Mouse (Mus musculus): ENCODE results near the gene Thbs4. TPM values are rescaled to one million over a fixed set of nuclear protein-coding genes. Genes with fewer than 3 reads are reported as not detected.

Gene Thbs4
- polyA plus RNA-seq, 1 experiment from 2014 or later = 4.8 TPM

DNA sequence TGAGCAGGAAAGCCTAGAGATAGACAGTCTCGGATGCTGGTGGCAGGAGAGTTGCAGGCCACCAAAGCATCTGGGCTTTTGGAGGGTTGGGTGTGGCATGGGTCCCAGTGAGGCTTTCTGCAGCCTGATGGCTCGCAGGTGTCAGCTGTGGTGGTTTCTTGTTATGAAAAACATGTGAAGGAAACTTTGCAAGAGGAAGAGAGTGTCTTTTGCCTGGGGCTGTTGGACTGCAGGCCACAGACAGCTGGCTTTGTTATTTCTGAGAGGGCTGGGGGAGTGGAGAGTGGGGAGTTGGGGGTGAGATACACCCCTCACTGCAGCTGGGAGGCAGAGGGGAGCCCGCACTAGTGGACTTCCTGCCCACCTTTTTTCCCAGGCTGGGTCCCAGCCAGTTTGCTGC lies 55.8 kb downstream of the Thbs4 start:
- H3K27ac ChIP-seq (ENCODE audit: low read length) = no peak overlapping the region
- H3K36me3 ChIP-seq (ENCODE audit: control insufficient read depth, insufficient read depth, low read length) = no peaks in the 10 kb centered on the region
- no peaks in the 10 kb centered on the region for H3K9me3 ChIP-seq (ENCODE audit: control insufficient read depth, low read depth, low read length)
- no peak overlapping the region for H3K4me2 ChIP-seq (replicated peaks; ENCODE audit: low read depth, low read length)
- H3K27me3 ChIP-seq (ENCODE audit: control insufficient read depth, insufficient read depth, low read length) = no peaks in the 10 kb centered on the region
- 63% methylated on average over 3 of the region's 3 CpGs for WGBS
- H3K4me3 ChIP-seq (ENCODE audit: low read depth, low read length) = no peak overlapping the region
- no peak for ATAC-seq (ENCODE audit: insufficient number of reproducible peaks, insufficient read depth, low FRiP score, low read depth)
- no peaks in the 10 kb centered on the region for H3K4me1 ChIP-seq (ENCODE audit: control insufficient read depth, insufficient read depth, low read length)
- H3K9ac ChIP-seq (replicated peaks; ENCODE audit: low read depth, low read length) = no peak overlapping the region

DNA sequence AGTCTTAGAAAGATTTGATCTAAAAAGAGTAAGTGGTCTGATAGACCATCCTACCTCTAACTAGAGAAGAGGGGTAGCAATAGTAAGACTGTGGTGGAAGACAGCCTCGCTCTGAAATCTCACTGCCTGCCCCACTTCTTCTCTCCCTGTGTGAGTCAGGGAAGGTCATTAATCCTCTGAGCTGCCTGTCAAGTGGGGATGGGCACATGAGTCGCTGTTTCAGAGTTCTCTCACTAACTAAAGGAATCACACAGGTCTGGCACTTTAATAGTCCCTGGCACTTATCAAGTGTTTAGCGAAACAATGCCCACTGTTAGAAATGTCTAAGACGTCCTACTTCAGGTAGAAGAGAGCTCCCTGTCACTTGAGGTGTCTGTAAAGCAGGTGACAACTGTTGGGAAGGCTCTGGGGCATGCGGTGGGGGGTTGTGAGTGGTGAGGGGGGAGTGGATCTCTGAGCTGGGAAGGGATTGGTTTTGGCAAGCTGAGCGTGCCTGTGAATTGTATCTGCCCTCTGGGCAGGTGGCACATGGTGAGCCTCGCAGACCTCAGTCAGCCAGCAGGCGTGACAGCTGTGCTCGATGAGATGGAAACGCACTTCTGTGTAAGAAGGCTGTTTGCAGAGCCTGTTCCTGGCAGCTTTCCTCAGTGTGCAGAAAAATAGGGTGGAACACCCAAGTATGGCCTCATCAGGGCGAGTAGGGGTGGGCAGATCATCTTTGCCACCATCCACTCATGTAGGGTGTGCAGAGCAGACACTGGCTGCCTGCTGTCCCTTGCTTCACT lies 57.9 kb downstream of the Thbs4 start:
- Histone ChIP-seq H3K4me2 (replicated peaks; ENCODE audit: low read depth, low read length) (no peak overlapping the region), H3K9ac (replicated peaks; ENCODE audit: low read depth, low read length) (no peak overlapping the region), H3K4me1 (ENCODE audit: control insufficient read depth, insufficient read depth, low read length) (no peaks in the 10 kb centered on the region), H3K27me3 (ENCODE audit: control insufficient read depth, insufficient read depth, low read length) (no peaks in the 10 kb centered on the region), H3K36me3 (ENCODE audit: control insufficient read depth, insufficient read depth, low read length) (no peaks in the 10 kb centered on the region), H3K4me3 (ENCODE audit: low read depth, low read length) (no peak overlapping the region), H3K9me3 (ENCODE audit: control insufficient read depth, low read depth, low read length) (no peaks in the 10 kb centered on the region), H3K27ac (ENCODE audit: low read length) (no peak overlapping the region)
- 62% methylated on average over 11 of the region's 11 CpGs for WGBS
- ATAC-seq (ENCODE audit: insufficient number of reproducible peaks, insufficient read depth, low FRiP score, low read depth) = no peak

DNA sequence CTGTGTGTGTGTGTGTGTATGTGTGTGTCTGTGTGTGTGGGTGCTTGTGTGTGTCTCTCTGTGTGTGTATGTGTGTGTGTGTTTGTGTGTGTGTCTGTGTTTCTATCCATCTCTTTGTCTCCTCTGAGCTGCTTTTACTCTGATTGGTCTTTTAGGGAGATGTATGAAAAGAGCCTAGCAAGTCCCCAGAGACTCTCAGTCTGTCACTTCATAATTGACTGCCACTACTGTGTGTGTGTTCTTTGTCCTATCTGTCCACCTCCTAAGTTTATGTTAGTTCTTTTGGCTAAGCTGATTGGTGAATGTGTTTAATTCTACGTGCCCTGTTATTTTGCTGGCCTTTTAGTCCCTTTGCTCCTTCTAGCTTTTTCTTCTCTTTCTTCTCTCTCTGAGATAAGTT lies 58.9 kb downstream of the Thbs4 start:
- Histone ChIP-seq H3K4me3 (ENCODE audit: low read depth, low read length) (no peak overlapping the region), H3K36me3 (ENCODE audit: control insufficient read depth, insufficient read depth, low read length) (no peaks in the 10 kb centered on the region), H3K9me3 (ENCODE audit: control insufficient read depth, low read depth, low read length) (no peaks in the 10 kb centered on the region), H3K27ac (ENCODE audit: low read length) (no peak overlapping the region), H3K4me2 (replicated peaks; ENCODE audit: low read depth, low read length) (no peak overlapping the region), H3K4me1 (ENCODE audit: control insufficient read depth, insufficient read depth, low read length) (no peaks in the 10 kb centered on the region), H3K9ac (replicated peaks; ENCODE audit: low read depth, low read length) (no peak overlapping the region), H3K27me3 (ENCODE audit: control insufficient read depth, insufficient read depth, low read length) (no peaks in the 10 kb centered on the region)
- ATAC-seq (ENCODE audit: insufficient number of reproducible peaks, insufficient read depth, low FRiP score, low read depth) = no peak
- 79% methylated on average over 1 of the region's 1 CpGs for WGBS

DNA sequence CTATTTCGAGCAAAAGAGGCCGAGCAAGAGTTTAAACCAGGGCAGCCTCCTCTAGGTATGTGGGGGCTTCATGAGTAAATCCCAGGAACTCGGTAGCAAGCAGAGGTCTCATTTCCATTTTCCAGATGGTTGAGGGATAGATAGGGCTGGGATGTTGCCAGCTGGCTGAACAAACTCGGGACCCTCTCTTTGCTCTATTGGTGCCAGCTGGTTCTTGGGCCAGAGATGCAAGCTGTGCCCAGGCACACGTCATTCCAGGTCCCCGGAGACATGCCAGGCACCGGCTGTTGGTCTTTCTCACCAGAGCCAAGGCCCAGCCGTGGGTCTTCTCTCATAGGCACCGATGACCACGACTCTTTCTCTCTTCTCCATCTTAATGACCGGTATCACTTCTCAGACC lies 60.9 kb downstream of the Thbs4 start:
- WGBS = 87% methylated on average over 11 of the region's 11 CpGs
- no peak overlapping the region for H3K4me2 ChIP-seq (replicated peaks; ENCODE audit: low read depth, low read length)

DNA sequence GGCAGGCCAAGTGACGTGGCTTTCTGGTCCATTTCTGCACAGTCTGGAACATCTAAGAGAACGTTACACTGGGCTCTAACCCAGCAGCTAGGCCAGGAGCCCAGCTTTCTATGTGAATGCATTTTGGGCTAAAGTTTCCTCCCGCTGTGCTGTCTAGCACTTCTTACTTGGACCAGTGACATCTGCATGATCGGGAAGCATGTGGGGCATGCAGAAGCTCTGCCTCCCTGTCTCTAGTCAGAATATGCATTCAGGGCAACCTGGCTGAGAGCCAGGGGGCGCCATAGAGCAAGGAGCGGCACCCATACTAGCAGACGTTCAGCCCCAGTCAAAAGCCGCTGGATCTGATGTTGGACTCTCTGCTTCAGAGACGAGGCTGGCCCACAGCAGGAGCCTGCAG lies 61.4 kb downstream of the Thbs4 start:
- Histone ChIP-seq H3K36me3 (ENCODE audit: control insufficient read depth, insufficient read depth, low read length) (no peaks in the 10 kb centered on the region), H3K4me3 (ENCODE audit: low read depth, low read length) (no peak overlapping the region), H3K27ac (ENCODE audit: low read length) (no peak overlapping the region), H3K27me3 (ENCODE audit: control insufficient read depth, insufficient read depth, low read length) (no peaks in the 10 kb centered on the region), H3K4me1 (ENCODE audit: control insufficient read depth, insufficient read depth, low read length) (no peaks in the 10 kb centered on the region), H3K9ac (replicated peaks; ENCODE audit: low read depth, low read length) (no peak overlapping the region), H3K4me2 (replicated peaks; ENCODE audit: low read depth, low read length) (no peak overlapping the region), H3K9me3 (ENCODE audit: control insufficient read depth, low read depth, low read length) (no peaks in the 10 kb centered on the region)
- no peak for ATAC-seq (ENCODE audit: insufficient number of reproducible peaks, insufficient read depth, low FRiP score, low read depth)
- WGBS = 42% methylated on average over 9 of the region's 9 CpGs

More for the DNA sequence above, 60.9 kb downstream of the Thbs4 start:
- no peak for ATAC-seq (ENCODE audit: insufficient number of reproducible peaks, insufficient read depth, low FRiP score, low read depth)
- H3K9ac ChIP-seq (replicated peaks; ENCODE audit: low read depth, low read length) = no peak overlapping the region
- no peaks in the 10 kb centered on the region for H3K27me3 ChIP-seq (ENCODE audit: control insufficient read depth, insufficient read depth, low read length)
- no peaks in the 10 kb centered on the region for H3K36me3 ChIP-seq (ENCODE audit: control insufficient read depth, insufficient read depth, low read length)
- H3K9me3 ChIP-seq (ENCODE audit: control insufficient read depth, low read depth, low read length) = no peaks in the 10 kb centered on the region
- H3K27ac ChIP-seq (ENCODE audit: low read length) = no peak overlapping the region
- H3K4me1 ChIP-seq (ENCODE audit: control insufficient read depth, insufficient read depth, low read length) = no peaks in the 10 kb centered on the region
- H3K4me3 ChIP-seq (ENCODE audit: low read depth, low read length) = no peak overlapping the region

DNA sequence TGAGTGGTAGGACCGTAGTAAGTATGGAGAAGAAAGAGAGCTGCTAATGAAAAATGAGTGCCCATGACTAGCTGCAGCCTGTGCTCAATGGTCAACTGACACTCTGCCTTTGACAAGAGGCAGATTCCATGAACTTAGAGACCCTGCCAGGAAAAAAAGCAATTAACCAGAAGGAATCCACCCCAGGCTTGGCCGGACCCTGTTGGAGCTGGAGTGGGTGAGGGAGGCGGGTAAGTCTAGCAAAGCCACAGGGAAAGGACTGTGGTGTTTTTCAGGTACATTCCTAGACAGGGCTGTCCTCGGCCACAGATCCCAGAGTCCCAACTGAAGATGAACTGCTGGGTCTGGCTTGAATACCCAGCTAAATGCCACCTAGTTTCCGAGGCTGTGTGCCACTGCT lies 61.8 kb downstream of the Thbs4 start:
- Histone ChIP-seq H3K4me1 (ENCODE audit: control insufficient read depth, insufficient read depth, low read length) (no peaks in the 10 kb centered on the region), H3K9ac (replicated peaks; ENCODE audit: low read depth, low read length) (no peak overlapping the region), H3K4me2 (replicated peaks; ENCODE audit: low read depth, low read length) (no peak overlapping the region), H3K9me3 (ENCODE audit: control insufficient read depth, low read depth, low read length) (no peaks in the 10 kb centered on the region), H3K27me3 (ENCODE audit: control insufficient read depth, insufficient read depth, low read length) (no peaks in the 10 kb centered on the region), H3K27ac (ENCODE audit: low read length) (no peak overlapping the region), H3K36me3 (ENCODE audit: control insufficient read depth, insufficient read depth, low read length) (no peaks in the 10 kb centered on the region), H3K4me3 (ENCODE audit: low read depth, low read length) (no peak overlapping the region)
- no peak for ATAC-seq (ENCODE audit: insufficient number of reproducible peaks, insufficient read depth, low FRiP score, low read depth)
- 74% methylated on average over 5 of the region's 5 CpGs for WGBS

DNA sequence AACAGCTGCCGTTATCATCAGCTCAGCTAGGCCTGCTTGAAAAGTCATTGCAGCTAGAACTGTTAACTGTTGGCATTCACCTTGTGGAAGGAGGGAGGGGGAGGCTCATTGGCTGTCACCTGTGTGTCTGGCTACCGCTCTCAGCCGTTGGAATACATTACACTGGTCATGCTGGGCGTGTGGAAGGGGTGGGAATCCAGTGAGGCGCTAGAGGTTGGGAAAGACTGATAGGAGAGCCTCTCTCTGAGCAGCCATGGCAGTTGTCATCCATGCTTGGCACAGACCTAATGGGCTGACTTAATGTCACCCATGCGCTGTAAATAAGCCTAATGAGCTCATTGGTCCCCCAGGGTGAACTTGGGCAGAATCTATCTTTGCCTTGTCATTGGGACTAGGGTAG lies 62.8 kb downstream of the Thbs4 start:
- WGBS = 74% methylated on average over 6 of the region's 6 CpGs
- Histone ChIP-seq H3K4me3 (ENCODE audit: low read depth, low read length) (no peak overlapping the region), H3K4me2 (replicated peaks; ENCODE audit: low read depth, low read length) (no peak overlapping the region), H3K36me3 (ENCODE audit: control insufficient read depth, insufficient read depth, low read length) (no peaks in the 10 kb centered on the region), H3K9me3 (ENCODE audit: control insufficient read depth, low read depth, low read length) (no peaks in the 10 kb centered on the region), H3K4me1 (ENCODE audit: control insufficient read depth, insufficient read depth, low read length) (no peaks in the 10 kb centered on the region), H3K9ac (replicated peaks; ENCODE audit: low read depth, low read length) (no peak overlapping the region), H3K27ac (ENCODE audit: low read length) (no peak overlapping the region), H3K27me3 (ENCODE audit: control insufficient read depth, insufficient read depth, low read length) (no peaks in the 10 kb centered on the region)
- ATAC-seq (ENCODE audit: insufficient number of reproducible peaks, insufficient read depth, low FRiP score, low read depth) = no peak

DNA sequence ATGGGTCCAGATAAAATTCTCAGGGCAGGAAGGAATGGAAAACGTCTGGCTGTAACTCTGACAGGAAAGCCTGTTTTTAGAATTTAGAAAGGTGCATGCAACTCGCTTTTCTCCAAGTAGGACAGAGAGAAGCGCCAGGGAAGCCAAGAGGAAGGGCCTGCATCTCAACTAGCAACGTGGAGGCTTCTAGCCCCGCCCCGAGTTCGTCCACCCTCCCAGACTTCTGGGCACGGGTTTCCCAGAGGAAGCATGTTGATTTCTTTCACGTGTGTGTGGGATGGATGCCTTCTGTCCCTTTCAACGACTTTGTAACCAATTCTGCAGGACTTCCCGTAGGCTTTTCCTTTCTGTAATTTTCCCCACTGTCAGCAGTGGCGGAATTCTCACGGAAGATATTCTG lies 64.8 kb downstream of the Thbs4 start:
- no peak for ATAC-seq (ENCODE audit: insufficient number of reproducible peaks, insufficient read depth, low FRiP score, low read depth)
- 45% methylated on average over 13 of the region's 13 CpGs for WGBS
- H3K27ac ChIP-seq (ENCODE audit: low read length) = no peak overlapping the region
- no peak overlapping the region for H3K9ac ChIP-seq (replicated peaks; ENCODE audit: low read depth, low read length)
- no peaks in the 10 kb centered on the region for H3K4me1 ChIP-seq (ENCODE audit: control insufficient read depth, insufficient read depth, low read length)
- H3K36me3 ChIP-seq (ENCODE audit: control insufficient read depth, insufficient read depth, low read length) = no peaks in the 10 kb centered on the region
- H3K9me3 ChIP-seq (ENCODE audit: control insufficient read depth, low read depth, low read length) = no peaks in the 10 kb centered on the region
- no peak overlapping the region for H3K4me3 ChIP-seq (ENCODE audit: low read depth, low read length)
- H3K27me3 ChIP-seq (ENCODE audit: control insufficient read depth, insufficient read depth, low read length) = no peaks in the 10 kb centered on the region
- H3K4me2 ChIP-seq (replicated peaks; ENCODE audit: low read depth, low read length) = no peak overlapping the region

DNA sequence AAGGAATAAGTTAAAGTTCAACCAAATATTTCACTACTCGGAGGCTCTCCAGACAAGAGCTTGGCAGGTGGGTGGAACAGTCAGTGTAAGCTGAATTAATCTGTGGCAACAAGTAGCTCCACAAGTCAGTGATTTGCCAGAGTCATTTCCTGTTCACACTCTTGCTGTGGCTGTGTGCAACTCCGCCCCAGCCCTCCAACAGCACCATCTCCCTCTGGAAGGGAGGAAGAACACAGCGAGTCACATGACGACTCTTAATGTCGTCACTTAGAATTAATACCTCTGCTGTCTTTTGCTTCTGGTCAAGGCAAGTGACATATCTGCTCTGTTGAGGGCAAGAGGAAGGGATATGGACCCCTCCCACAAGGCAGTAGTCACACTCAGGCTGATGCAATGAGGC lies 72.2 kb downstream of the Thbs4 start:
- no peak for ATAC-seq (ENCODE audit: insufficient number of reproducible peaks, insufficient read depth, low FRiP score, low read depth)

More for the DNA sequence above, 72.2 kb downstream of the Thbs4 start:
- H3K27me3 ChIP-seq (ENCODE audit: control insufficient read depth, insufficient read depth, low read length) = no peaks in the 10 kb centered on the region
- H3K4me3 ChIP-seq (ENCODE audit: low read depth, low read length) = no peak overlapping the region
- no peaks in the 10 kb centered on the region for H3K9me3 ChIP-seq (ENCODE audit: control insufficient read depth, low read depth, low read length)
- H3K9ac ChIP-seq (replicated peaks; ENCODE audit: low read depth, low read length) = no peak overlapping the region
- H3K4me2 ChIP-seq (replicated peaks; ENCODE audit: low read depth, low read length) = no peak overlapping the region
- 59% methylated on average over 5 of the region's 5 CpGs for WGBS
- no peak overlapping the region for H3K27ac ChIP-seq (ENCODE audit: low read length)
- H3K4me1 ChIP-seq (ENCODE audit: control insufficient read depth, insufficient read depth, low read length) = no peaks in the 10 kb centered on the region
- no peaks in the 10 kb centered on the region for H3K36me3 ChIP-seq (ENCODE audit: control insufficient read depth, insufficient read depth, low read length)
